Mouse (Mus musculus) cerebellum, adult 2 months (tissue): ENCODE measurements around the gene Kif16b.

ENCODE experiments used
- CTCF ChIP-seq: fragments of 200-500 bp; IDR thresholded peaks from 2 replicates; pipeline ENCODE4 v1.5.1; 2011; ENCODE audit warnings: low read depth, mild to moderate bottlenecking, control low read depth, low read length, moderate library complexity, borderline replicate concordance; ENCODE audit not compliant: insufficient read depth
- POLR2A ChIP-seq: fragments of 200-500 bp; IDR thresholded peaks from 2 replicates; pipeline ENCODE4 v1.6.1; 2011; ENCODE audit warnings: low read length, control low read depth, borderline replicate concordance; ENCODE audit not compliant: insufficient read depth

DNA sequence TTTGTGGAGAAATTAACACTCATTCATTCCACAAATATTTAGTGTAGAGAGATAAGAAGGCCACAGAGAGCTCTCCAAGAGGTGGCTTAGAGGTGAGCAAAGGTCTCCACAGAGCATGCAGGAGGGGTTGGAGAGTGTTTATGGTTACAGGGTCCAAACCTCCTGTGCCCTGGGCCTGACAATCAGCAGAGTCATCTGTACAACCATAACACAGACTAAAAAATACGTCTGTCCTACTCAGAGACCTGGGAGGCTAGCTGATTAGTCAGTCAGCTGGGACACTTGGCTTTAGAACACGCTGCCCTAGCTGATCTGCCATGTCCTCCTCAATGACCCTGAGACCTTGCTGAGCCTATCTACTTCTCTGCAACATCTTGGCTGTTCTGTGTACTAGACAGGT is 24.7 kb downstream of the Kif16b start:
- TF ChIP-seq POLR2A (no peak), CTCF (no peak)
